Mouse (Mus musculus): ENCODE results near the gene Lonrf3.

The Lonrf3 gene

DNA sequence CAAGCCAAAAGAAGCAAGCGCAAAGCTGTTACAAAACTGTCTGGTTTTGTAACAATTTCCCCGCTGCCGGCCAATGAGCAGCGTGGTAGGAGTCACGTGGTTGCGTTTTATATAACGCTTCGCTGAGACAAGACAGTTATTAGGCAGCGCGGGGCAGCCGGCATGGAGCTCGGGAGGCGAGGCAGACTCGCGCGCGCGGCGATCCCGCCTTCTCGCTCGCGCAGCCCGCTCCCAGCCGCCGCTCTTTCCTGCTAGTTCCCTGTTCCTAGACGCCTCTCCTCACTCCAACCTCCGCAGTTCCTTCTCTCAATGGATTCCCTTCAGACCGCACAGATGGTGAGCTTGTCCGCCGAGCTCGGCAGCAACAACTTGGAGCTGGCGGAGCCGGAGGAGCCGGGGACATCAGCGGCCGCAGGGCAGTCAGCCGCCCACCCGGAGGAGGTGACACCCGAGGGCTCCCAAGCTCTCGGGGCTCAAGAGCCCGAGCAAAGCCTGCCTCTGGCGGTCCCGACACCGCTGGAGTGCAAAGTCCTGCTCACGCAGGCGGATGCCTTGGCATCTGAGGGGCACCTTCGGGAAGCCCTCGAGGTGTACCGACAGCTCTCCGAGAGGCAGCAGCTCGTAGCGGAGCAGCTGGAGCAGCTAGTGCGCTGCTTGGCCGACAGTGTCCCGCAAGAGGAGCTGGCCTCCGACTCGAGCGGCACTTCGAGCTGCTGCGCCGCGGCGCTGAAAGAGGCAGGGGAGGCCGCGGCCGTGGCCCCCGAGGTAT, at the start of gene Lonrf3:
Lonrf3 (plus strand) TSS at position 83 of the 769 bp plus-strand sequence.
- no peak for DNase-seq (ENCODE audit: low read depth, low spot score)

DNA sequence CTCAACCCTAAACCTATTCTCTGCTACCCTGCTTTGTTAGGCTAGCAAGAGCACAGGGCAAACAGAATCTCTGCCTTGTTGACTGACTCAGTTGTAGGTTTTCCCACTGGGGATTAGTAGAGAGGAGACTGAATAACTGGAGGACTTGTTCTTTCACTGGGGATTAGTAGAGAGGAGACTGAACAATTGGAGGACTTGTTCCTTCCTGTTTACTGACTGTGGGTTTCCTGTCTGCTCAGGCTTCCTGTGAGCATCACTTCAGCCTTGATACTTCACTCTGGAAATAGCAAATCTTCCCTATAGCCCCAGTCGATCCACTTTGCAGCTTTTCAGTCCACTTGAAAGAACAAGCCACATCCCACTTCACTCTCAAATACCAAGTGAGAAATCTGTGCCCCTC, 49.4 kb upstream of the Lonrf3 start:
- DNase-seq (ENCODE audit: low read depth, low spot score): no peak

GRCm38 (mm10) chrX:36311420-36311819, 16.7 kb upstream of the Lonrf3 start:
- DNase-seq (ENCODE audit: low read depth, low spot score): no peak

- no peak for DNase-seq (ENCODE audit: low read depth, low spot score)
These were observed 480 bp upstream of the Lonrf3 start for GRCm38 (mm10) chrX:36327491-36328255.

DNA sequence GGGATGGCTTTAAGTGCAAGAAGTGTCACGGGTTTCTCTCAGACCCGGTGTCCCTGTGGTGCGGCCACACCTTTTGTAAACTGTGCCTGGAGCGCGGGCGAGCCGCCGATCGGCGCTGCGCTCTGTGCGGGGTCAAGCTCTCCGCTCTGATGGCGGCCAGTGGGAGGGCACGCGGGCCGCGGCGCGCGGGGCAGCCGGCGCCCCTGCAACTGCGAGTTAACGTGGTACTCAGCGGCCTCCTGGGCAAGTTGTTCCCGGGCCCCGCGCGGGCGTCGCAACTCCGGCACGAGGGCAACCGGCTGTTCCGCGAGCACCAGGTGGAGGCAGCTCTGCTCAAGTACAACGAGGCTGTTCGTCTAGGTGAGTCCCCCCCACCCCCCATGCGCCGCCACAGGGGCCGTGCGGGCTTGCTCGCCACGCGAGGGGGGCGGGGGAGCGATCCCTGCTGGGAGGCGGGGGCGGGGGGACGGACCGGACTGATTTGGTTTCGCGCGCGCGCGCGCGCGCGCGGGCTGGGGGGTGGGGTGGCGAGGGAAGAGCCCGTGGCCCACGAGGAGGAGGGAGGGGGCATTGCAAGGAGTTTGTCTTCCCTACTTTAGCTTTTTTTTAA, 992 bp downstream of the Lonrf3 start:
- DNase-seq (ENCODE audit: low read depth, low spot score): no peak

DNA sequence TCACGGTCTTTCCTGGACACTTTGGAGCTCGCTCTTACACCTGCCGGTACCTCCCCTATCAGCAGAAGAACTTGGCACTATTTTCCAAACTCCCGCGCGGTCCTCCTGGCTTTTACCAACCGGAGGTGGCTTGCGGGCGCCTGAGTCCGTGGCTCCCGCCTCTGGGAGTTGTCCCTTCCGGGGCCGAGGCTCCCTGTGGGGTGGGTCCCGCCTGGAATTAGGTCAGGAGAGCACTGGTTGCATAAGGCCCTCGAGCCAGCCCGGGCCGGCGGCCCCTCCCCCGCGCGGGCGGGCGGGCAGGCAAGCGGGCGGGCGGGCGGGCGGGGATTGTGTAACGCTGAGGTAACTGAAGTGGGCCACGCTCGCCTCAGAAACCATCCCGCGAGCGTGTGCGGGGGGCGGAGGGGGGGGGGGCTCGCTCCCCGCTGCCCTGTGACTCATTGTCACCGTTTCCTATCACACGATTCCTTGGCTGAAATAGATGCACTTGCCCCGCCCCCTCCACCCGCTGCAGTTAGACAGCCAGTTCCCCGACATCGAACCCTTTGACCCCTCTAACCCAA, 1.8 kb downstream of the Lonrf3 start:
- no peak for DNase-seq (ENCODE audit: low read depth, low spot score)

GRCm38 (mm10) chrX:36352446-36352845, 24.3 kb downstream of the Lonrf3 start:
- DNase-seq (ENCODE audit: low read depth, low spot score): no peak

- no peak for DNase-seq (ENCODE audit: low read depth, low spot score)
These were observed 57.2 kb downstream of the Lonrf3 start for GRCm38 (mm10) chrX:36385340-36385739.

- DNase-seq (ENCODE audit: low read depth, low spot score): no peak
These were observed 61.8 kb downstream of the Lonrf3 start for GRCm38 (mm10) chrX:36389971-36390370.

GRCm38 (mm10) chrX:36390503-36390902, 62.4 kb downstream of the Lonrf3 start:
- no peak for DNase-seq (ENCODE audit: low read depth, low spot score)

DNA sequence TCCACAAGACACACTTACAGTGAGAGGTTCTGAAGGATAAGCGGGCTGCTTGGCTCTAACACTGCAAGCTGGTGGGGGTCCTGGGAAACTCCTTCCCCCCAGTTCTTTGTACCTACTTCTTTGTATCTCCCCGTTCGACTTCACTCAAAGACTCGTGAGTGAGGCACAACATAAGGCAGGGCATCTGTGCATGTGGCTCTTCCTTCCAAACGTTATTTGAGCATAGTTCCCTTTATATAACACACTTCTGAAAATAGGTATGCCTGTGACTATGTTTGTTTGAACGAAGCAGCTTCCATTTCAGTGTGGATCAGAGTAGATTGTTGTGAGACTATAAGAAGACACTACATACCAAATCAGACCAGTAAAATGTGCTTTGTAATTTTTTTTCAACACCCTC, 64.5 kb downstream of the Lonrf3 start:
- no peak for DNase-seq (ENCODE audit: low read depth, low spot score)

GRCm38 (mm10) chrX:36393279-36393678, 65.1 kb downstream of the Lonrf3 start:
- no peak for DNase-seq (ENCODE audit: low read depth, low spot score)

GRCm38 (mm10) chrX:36400980-36401379, 72.8 kb downstream of the Lonrf3 start, which contains the start of gene Gm6268:
TSS of gene Gm6268 (plus strand) at chrX:36401280.
- no peak for DNase-seq (ENCODE audit: low read depth, low spot score)

GRCm38 (mm10) chrX:36402316-36402715, 74.2 kb downstream of the Lonrf3 start:
- DNase-seq (ENCODE audit: low read depth, low spot score): no peak
